Mouse (Mus musculus): ENCODE results near the gene Gm10803.

Gene Gm10803

GRCm38 (mm10) chr2:93592164-93592790, 31.9 kb downstream of the Gm10803 start:
- no peak for DNase-seq

- DNase-seq: no peak
Measured at GRCm38 (mm10) chr2:93593121-93593520, 32.8 kb downstream of the Gm10803 start.

DNA sequence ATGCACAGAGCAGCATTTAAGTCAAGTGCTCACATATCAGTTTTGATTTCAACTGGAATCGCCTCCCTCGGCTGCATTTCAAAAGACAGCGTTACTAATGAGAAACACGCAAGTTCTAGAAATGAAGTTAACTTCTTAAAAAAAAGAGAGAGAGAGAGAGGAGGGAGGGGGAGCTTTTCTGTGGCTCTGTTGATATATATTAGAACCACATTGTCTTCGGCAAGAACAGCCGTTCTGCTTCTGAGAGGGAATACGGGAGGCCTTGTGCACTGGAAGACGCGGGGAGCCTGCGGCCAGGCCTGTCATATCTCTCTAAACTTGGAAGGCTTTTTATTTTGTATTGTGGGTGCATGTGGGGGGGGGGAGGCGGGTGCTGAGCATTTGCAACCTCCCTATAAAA, 36.8 kb downstream of the Gm10803 start:
- no peak for DNase-seq

DNA sequence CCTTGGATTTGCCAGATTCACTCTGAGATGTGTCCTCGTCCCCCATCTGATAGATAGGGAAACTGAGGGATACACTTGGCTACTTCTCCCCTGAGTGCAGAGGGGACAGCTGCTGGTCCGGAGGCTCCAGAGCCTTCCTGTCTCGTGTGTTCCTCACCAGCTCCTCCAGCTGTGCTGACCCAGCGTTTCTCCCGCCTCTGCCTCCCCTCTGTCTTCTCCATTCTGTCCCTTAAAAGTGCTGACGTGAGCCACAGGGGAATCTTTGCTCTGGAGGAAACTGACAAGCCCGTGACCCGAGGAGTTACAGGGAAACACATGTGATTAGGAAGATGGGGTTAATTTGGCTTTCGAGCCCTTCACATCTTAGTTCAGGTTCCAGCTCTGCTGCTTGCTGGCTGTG, 39.4 kb downstream of the Gm10803 start:
- peak; percentile 6 to 11 for DNase-seq

DNA sequence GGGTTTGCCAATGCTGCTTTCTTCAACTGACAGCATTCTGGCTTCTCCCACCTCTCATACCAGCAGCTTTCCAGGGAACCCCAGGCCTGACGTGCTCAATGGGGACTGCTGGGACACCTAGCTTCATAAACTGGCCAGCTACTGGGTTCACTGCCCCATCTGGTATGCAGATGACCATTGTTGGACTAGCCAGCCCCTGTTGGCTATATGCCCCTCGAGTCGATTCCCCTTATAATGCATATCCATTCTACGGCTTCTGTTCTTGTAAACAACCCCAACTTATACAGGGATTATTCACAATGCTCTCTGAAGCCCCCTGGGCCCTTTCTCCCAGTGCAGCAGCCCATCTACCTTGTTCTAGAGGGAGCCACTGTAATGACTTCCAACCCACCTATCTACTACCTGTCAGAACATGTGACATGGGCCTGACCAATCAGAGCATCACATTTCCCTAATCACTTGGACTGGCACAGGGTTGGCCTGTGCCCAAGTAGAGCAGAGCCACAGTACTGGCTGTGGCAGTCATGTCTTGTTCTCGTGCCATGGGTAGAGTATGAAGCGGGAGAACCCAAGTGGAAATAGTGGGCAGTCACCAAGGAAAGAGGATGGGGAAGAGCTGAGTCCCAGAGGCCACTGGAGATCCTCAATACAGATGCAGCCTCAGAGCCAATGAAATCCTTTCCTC, 44.4 kb downstream of the Gm10803 start:
- no peak for DNase-seq

GRCm38 (mm10) chr2:93608800-93609199, 48.4 kb downstream of the Gm10803 start:
- no peak for DNase-seq

- no peak for DNase-seq
Measured at GRCm38 (mm10) chr2:93613020-93613419, 52.7 kb downstream of the Gm10803 start.
